ENCODE assay signal across 8 mouse cellular contexts in the genomic region with DNA sequence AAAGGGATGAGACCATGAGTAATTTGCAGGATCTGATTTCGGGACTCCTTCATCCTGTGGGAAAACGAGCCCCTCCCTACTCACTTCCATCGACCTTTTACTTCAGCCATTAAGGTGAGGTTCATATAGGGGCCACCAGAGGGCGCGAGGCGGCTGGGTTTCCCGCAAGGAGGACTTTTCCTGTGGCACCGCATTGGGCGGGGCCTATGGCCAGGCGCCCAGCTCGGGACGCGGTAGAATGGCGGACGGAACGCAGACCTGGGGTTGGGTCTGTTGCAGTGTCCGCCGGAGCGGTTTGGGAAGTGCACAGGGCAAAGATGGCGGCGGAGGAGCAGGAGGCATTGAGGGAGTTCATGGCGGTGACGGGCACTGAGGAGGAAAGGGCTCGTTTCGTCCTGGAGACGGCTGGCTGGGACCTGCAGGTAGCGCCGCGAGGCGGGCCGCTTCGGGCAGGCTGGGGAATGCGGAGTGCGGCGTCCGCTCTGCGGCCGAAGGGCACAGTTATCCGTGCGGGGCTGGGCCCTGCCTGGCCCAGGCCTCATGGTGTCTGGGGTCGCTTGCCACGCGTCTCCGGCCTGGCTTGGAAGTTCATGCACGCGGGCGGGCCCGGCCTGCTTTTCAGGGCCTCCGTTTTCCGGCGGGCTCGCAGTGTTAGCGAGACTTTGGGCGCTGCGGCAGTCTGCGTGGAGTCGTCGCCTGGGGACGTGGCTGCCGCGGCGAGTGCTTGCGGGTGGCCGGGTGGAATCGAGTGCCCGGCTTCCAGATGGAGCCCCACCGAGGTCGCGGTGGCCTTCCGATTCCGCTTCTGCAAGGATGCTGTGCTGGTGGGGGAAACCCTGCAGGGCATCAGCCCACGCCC.
A peak's percentile ranks its signal among the peaks of the same experiment; 100 is the strongest.
DNase-seq lines count a peak whose midpoint lies in the region; ATAC-seq and TF ChIP-seq lines count a peak whose summit lies in the region.
"Not testable (repeated sequence)": the region's sequence is repeated elsewhere in the genome, so short reads cannot be mapped to it uniquely, and the experiment has no call there.

No protein-coding gene starts in this region.

- H3K4me2 ChIP-seq in lung, postnatal 0 days (replicated peaks; ENCODE audit: low read depth, low read length): peak overlapping the region; percentile 47

- H3K4me1 ChIP-seq in hindbrain, embryonic 10.5 days (replicated peaks); lung, postnatal 0 days (ENCODE audit: insufficient read depth, low read depth, low read length): not testable (repeated sequence)

- 13% methylated on average over 72 of the region's 72 CpGs for WGBS in hindbrain, embryonic 10.5 days
- WGBS in lung, postnatal 0 days: 9% methylated on average over 54 of the region's 72 CpGs

- H3K36me3 ChIP-seq in hindbrain, embryonic 10.5 days; lung, postnatal 0 days (ENCODE audit: insufficient read depth, low read length): not testable (repeated sequence)

- peak overlapping the region; percentile 91 for H3K27ac ChIP-seq in hindbrain, embryonic 10.5 days
- H3K27ac ChIP-seq in lung, postnatal 0 days (ENCODE audit: low read length): not testable (repeated sequence)

- peak overlapping the region; percentile 60 for H3K4me3 ChIP-seq in hindbrain, embryonic 10.5 days
- peak overlapping the region; percentile 58 for H3K4me3 ChIP-seq in lung, postnatal 0 days (ENCODE audit: low read depth, low read length)

- H3K9ac ChIP-seq in lung, postnatal 0 days (replicated peaks; ENCODE audit: low read depth): peak overlapping the region; percentile 72

- H3K9me3 ChIP-seq in hindbrain, embryonic 10.5 days: peaks cover 12% of the 10 kb centered on the region; the same call in 1 of the 2 replicates
- not testable (repeated sequence) for H3K9me3 ChIP-seq in lung, postnatal 0 days (ENCODE audit: low read length)

- peak; percentile 70 for TF ChIP-seq CTCF in lung, postnatal 0 days (IDR thresholded peaks at IDR 0.05)

- ATAC-seq in frontal cortex, adult (ENCODE audit: low TSS enrichment): peak; percentile 99
- peak; percentile 100 for ATAC-seq in lung, postnatal 0 days

- H3K27me3 ChIP-seq in hindbrain, embryonic 10.5 days (ENCODE audit: insufficient read depth, poor library complexity, severe bottlenecking); lung, postnatal 0 days (replicated peaks; ENCODE audit: insufficient read depth, low read length): not testable (repeated sequence)

- peak; percentile 98 for DNase-seq in MN1 (ENCODE audit: low spot score)
- DNase-seq in cerebellum, adult 9-10 months: peak; percentile 100
- DNase-seq in hindbrain, embryonic 10.5 days (ENCODE audit: low spot score): peak; percentile 94
- DNase-seq in layer of hippocampus, adult 9-11 months: peak; percentile 99
- DNase-seq in lung, postnatal 0 days (ENCODE audit: low spot score): not testable (repeated sequence)
- peak; percentile 100 for DNase-seq in ovary, postnatal 14 days (ENCODE audit: low spot score)
- peak; percentile 99 for DNase-seq in thymus, postnatal 14 days

- not testable (repeated sequence) for TF ChIP-seq EP300 in lung, postnatal 0 days (IDR thresholded peaks at IDR 0.05)
